In genomic region chr4:141242651-141243241, GRCm38 (mm10) we compare ENCODE assay signal across 8 mouse cellular contexts. TPM values are rescaled to one million over a fixed set of nuclear protein-coding genes. Genes with fewer than 3 reads are reported as not detected.
DNase-seq lines count a peak whose midpoint lies in the region; ATAC-seq and TF ChIP-seq lines count a peak whose summit lies in the region.

No protein-coding gene starts in this region.

- TF ChIP-seq CTCF in E14TG2a.4 (conservative IDR thresholded peaks at IDR 0.05; ENCODE audit: low read length), result no peak

- 0 out of 2 replicates have a peak, but pooled peaks have one; percentile 2 for ATAC-seq in embryonic facial prominence, embryonic 11.5 days (replicated peaks; ENCODE audit: insufficient number of reproducible peaks, low FRiP score, low TSS enrichment, low read depth)
- peak; percentile 35 for ATAC-seq in stomach, embryonic 16.5 days (ENCODE audit: insufficient read depth, low FRiP score)

- DNase-seq in heart, adult 18-20 months, result peak; percentile 50 to 66
- DNase-seq in heart, postnatal 25 days (ENCODE audit: low spot score), result no peak
- peak; percentile 60 for DNase-seq in embryonic facial prominence, embryonic 11.5 days (ENCODE audit: low spot score)
- DNase-seq in kidney, postnatal 25 days, result peak; percentile 48 to 84
- DNase-seq in left cerebral cortex, postnatal 36 days (ENCODE audit: low spot score in 2 of 2), result no peak
- no peak for DNase-seq in cerebellum, postnatal 25 days

- peaks cover 87% of the 10 kb centered on the region for H3K4me1 ChIP-seq in E14TG2a.4 (replicated peaks; ENCODE audit: low read depth, low read length)
- H3K4me1 ChIP-seq in embryonic facial prominence, embryonic 11.5 days (ENCODE audit: control insufficient read depth, insufficient read depth, low read length), result peaks cover 16% of the 10 kb centered on the region
- peaks cover 73% of the 10 kb centered on the region for H3K4me1 ChIP-seq in stomach, embryonic 16.5 days (ENCODE audit: control insufficient read depth, insufficient read depth, low read length)

- peaks cover 73% of the 10 kb centered on the region for H3K27me3 ChIP-seq in E14TG2a.4 (ENCODE audit: insufficient read depth, low read length)
- peaks cover 77% of the 10 kb centered on the region for H3K27me3 ChIP-seq in embryonic facial prominence, embryonic 11.5 days (ENCODE audit: control insufficient read depth, insufficient read depth, low read length)
- no peaks in the 10 kb centered on the region for H3K27me3 ChIP-seq in stomach, embryonic 16.5 days (ENCODE audit: control insufficient read depth, insufficient read depth, low read length)

- peak overlapping the region; percentile 8 for H3K4me2 ChIP-seq in embryonic facial prominence, embryonic 11.5 days (ENCODE audit: low read depth, low read length)
- H3K4me2 ChIP-seq in stomach, embryonic 16.5 days (ENCODE audit: low read depth, low read length), result peak overlapping the region; percentile 51

- WGBS in embryonic facial prominence, embryonic 11.5 days, result 1% methylated on average over 11 of the region's 11 CpGs
- WGBS in stomach, embryonic 16.5 days, result 6% methylated on average over 10 of the region's 11 CpGs

- peak overlapping the region; percentile 20; the same call in 1 of the 2 replicates for H3K27ac ChIP-seq in embryonic facial prominence, embryonic 11.5 days (replicated peaks; ENCODE audit: low read depth, low read length)
- peak overlapping the region; percentile 87 for H3K27ac ChIP-seq in stomach, embryonic 16.5 days (ENCODE audit: low read length)

- no peaks in the 10 kb centered on the region for H3K9me3 ChIP-seq in E14TG2a.4 (ENCODE audit: low read length)
- H3K9me3 ChIP-seq in embryonic facial prominence, embryonic 11.5 days (replicated peaks; ENCODE audit: control insufficient read depth, low read length), result no peaks in the 10 kb centered on the region
- no peaks in the 10 kb centered on the region for H3K9me3 ChIP-seq in stomach, embryonic 16.5 days (replicated peaks; ENCODE audit: control insufficient read depth, low read length)

- H3K9ac ChIP-seq in embryonic facial prominence, embryonic 11.5 days (replicated peaks; ENCODE audit: low read length), result peak overlapping the region; percentile 44
- H3K9ac ChIP-seq in stomach, embryonic 16.5 days (ENCODE audit: low read length), result peak overlapping the region; percentile 73

- intact Hi-C loops in heart, postnatal 25 days (cut with DNase I), result no loop called here
- intact Hi-C loops in left cerebral cortex, postnatal 36 days (cut with DNase I), result loop anchor here (10.0 kb wide), 1 partner anchor 98 kb away; the partner anchor contains the start of gene Fbxo42

- no peaks in the 10 kb centered on the region for H3K36me3 ChIP-seq in E14TG2a.4 (ENCODE audit: insufficient read depth, low read length)
- H3K36me3 ChIP-seq in embryonic facial prominence, embryonic 11.5 days (replicated peaks; ENCODE audit: control insufficient read depth, insufficient read depth, low read depth, low read length), result no peaks in the 10 kb centered on the region
- H3K36me3 ChIP-seq in stomach, embryonic 16.5 days (ENCODE audit: control insufficient read depth, insufficient read depth, low read length), result no peaks in the 10 kb centered on the region

- H3K4me3 ChIP-seq in E14TG2a.4 (replicated peaks; ENCODE audit: low read length), result peak overlapping the region; percentile 61
- H3K4me3 ChIP-seq in embryonic facial prominence, embryonic 11.5 days (ENCODE audit: low read depth, low read length), result peak overlapping the region; percentile 19
- peak overlapping the region; percentile 47 for H3K4me3 ChIP-seq in stomach, embryonic 16.5 days (replicated peaks; ENCODE audit: low read length)

RNA-seq across cellular contexts. Expression of gene Arhgef19, which starts 3.4 kb away (rescaled TPM):
- 10 to 100 TPM; 28.3 to 31.3 TPM for total RNA-seq in heart, adult 18-20 months (2021)
- total RNA-seq in heart, postnatal 25 days (2021), result 10 to 100 TPM; 28.5 to 36.4 TPM
- polyA plus RNA-seq in embryonic facial prominence, embryonic 11.5 days (2014; fragmentation: Nextera tagmentation; extraction: Ambion mirVana), result 5.8 and 6.1 TPM in 2 replicates
- 16.1 and 18.9 TPM in 2 replicates for polyA plus RNA-seq in stomach, embryonic 16.5 days (2015; fragmentation: Nextera tagmentation; extraction: Ambion mirVana)
- 10 to 100 TPM; 14.6 to 15.3 TPM for total RNA-seq in left cerebral cortex, postnatal 36 days (2021)

RNA-seq across cellular contexts. Expression of gene Rsg1, which starts 29.0 kb away (rescaled TPM):
- 1 to 10 TPM in 1 of 2 experiments, under 1 TPM in 1; 0.52 to 1.2 TPM for total RNA-seq in heart, adult 18-20 months (2021)
- under 1 TPM; 0.45 to 0.60 TPM for total RNA-seq in heart, postnatal 25 days (2021)
- 6.2 and 6.8 TPM in 2 replicates for polyA plus RNA-seq in embryonic facial prominence, embryonic 11.5 days (2014; fragmentation: Nextera tagmentation; extraction: Ambion mirVana)
- 5.5 and 5.6 TPM in 2 replicates for polyA plus RNA-seq in stomach, embryonic 16.5 days (2015; fragmentation: Nextera tagmentation; extraction: Ambion mirVana)
- total RNA-seq in left cerebral cortex, postnatal 36 days (2021), result 1 to 10 TPM; 3.2 to 3.3 TPM

RNA-seq across cellular contexts. Expression of gene Epha2, which starts 58.3 kb away (rescaled TPM):
- 1 to 10 TPM; 6.2 to 6.6 TPM for total RNA-seq in heart, adult 18-20 months (2021)
- 1 to 10 TPM; 6.8 to 7.7 TPM for total RNA-seq in heart, postnatal 25 days (2021)
- polyA plus RNA-seq in embryonic facial prominence, embryonic 11.5 days (2014; fragmentation: Nextera tagmentation; extraction: Ambion mirVana), result 1.0 and 1.4 TPM in 2 replicates
- 9.5 and 12.1 TPM in 2 replicates for polyA plus RNA-seq in stomach, embryonic 16.5 days (2015; fragmentation: Nextera tagmentation; extraction: Ambion mirVana)
- 1 to 10 TPM; 1.4 to 1.5 TPM for total RNA-seq in left cerebral cortex, postnatal 36 days (2021)

Comparison
In these comparisons a context has a peak if more than half of its experiments do, and no peak if none do; other contexts are left out.
1. DNase-seq: peak in heart, adult 18-20 months (2 of 2), embryonic facial prominence, embryonic 11.5 days (single experiment) and kidney, postnatal 25 days (2 of 2); none in heart, postnatal 25 days (single experiment), left cerebral cortex, postnatal 36 days (0 of 2) and cerebellum, postnatal 25 days (0 of 2).
2. Peak in every context shown above with its lines, with median percentiles within 50 percentile points of each other: H3K4me3 ChIP-seq.